Mouse (Mus musculus) E14TG2a.4 (cell line): ENCODE results near the gene Arhgap15.

Experiments
- H3K27me3 ChIP-seq: 2 replicates; pipeline ENCODE4 v1.6.1; 2014; ENCODE audit warnings: low read length, control low read depth; ENCODE audit not compliant: insufficient read depth
- H3K36me3 ChIP-seq: 2 replicates; pipeline ENCODE4 v1.6.1; 2014; ENCODE audit warnings: low read length, control low read depth; ENCODE audit not compliant: insufficient read depth
- H3K4me1 ChIP-seq: replicated peaks from 2 replicates; pipeline ENCODE4 v1.6.1; 2014; ENCODE audit warnings: low read depth, low read length, control low read depth
- H3K4me3 ChIP-seq: replicated peaks from 2 replicates; pipeline ENCODE4 v1.5.1; 2014; ENCODE audit warnings: mild to moderate bottlenecking, low read length
- H3K9me3 ChIP-seq: 2 replicates; pipeline ENCODE4 v1.6.1; 2014; ENCODE audit warnings: low read length, control low read depth
- CTCF ChIP-seq: conservative IDR thresholded peaks from 2 replicates; pipeline ENCODE4 v1.5.1; 2014; ENCODE audit warnings: low read length
- NANOG ChIP-seq: IDR thresholded peaks from 2 replicates; pipeline ENCODE4 v1.6.1; 2014; ENCODE audit warnings: borderline replicate concordance, low read length, mixed read lengths
- POU5F1 ChIP-seq: IDR thresholded peaks from 2 replicates; pipeline ENCODE4 v1.6.1; 2014; ENCODE audit warnings: low read length, borderline replicate concordance

The Arhgap15 gene

GRCm38 (mm10) chr2:44255343-44255742, 506.7 kb downstream of the Arhgap15 start:
- H3K27me3 ChIP-seq: no peaks in the 10 kb centered on the region
- no peak for TF ChIP-seq CTCF
- TF ChIP-seq NANOG: no peak
- no peak for TF ChIP-seq POU5F1
- no peaks in the 10 kb centered on the region for H3K36me3 ChIP-seq
- H3K4me1 ChIP-seq: no peaks in the 10 kb centered on the region
- no peak overlapping the region for H3K4me3 ChIP-seq
- no peaks in the 10 kb centered on the region for H3K9me3 ChIP-seq

GRCm38 (mm10) chr2:44257946-44258345, 509.3 kb downstream of the Arhgap15 start:
- H3K9me3 ChIP-seq: no peaks in the 10 kb centered on the region
- no peak overlapping the region for H3K4me3 ChIP-seq
- H3K4me1 ChIP-seq: no peaks in the 10 kb centered on the region
- TF ChIP-seq NANOG (no peak), POU5F1 (no peak), CTCF (no peak)
- H3K36me3 ChIP-seq: no peaks in the 10 kb centered on the region
- no peaks in the 10 kb centered on the region for H3K27me3 ChIP-seq

GRCm38 (mm10) chr2:44271455-44272346, 523.1 kb downstream of the Arhgap15 start:
- Histone ChIP-seq H3K4me3 (no peak overlapping the region), H3K4me1 (no peaks in the 10 kb centered on the region), H3K36me3 (no peaks in the 10 kb centered on the region), H3K9me3 (no peaks in the 10 kb centered on the region), H3K27me3 (no peaks in the 10 kb centered on the region)
- TF ChIP-seq NANOG (no peak), POU5F1 (no peak), CTCF (no peak)

- Histone ChIP-seq H3K4me3 (no peak overlapping the region), H3K27me3 (no peaks in the 10 kb centered on the region), H3K4me1 (no peaks in the 10 kb centered on the region), H3K9me3 (no peaks in the 10 kb centered on the region), H3K36me3 (no peaks in the 10 kb centered on the region)
- TF ChIP-seq POU5F1 (no peak), NANOG (no peak), CTCF (no peak)
These were observed 524.0 kb downstream of the Arhgap15 start for GRCm38 (mm10) chr2:44272606-44273005.

- TF ChIP-seq CTCF: no peak
- TF ChIP-seq NANOG: no peak
- Histone ChIP-seq H3K36me3 (no peaks in the 10 kb centered on the region), H3K27me3 (no peaks in the 10 kb centered on the region), H3K4me1 (no peaks in the 10 kb centered on the region), H3K4me3 (no peak overlapping the region), H3K9me3 (no peaks in the 10 kb centered on the region)
These were observed 525.8 kb downstream of the Arhgap15 start for GRCm38 (mm10) chr2:44274425-44274824.

- Histone ChIP-seq H3K4me3 (no peak overlapping the region), H3K9me3 (peaks cover 21% of the 10 kb centered on the region), H3K27me3 (no peaks in the 10 kb centered on the region), H3K36me3 (no peaks in the 10 kb centered on the region), H3K4me1 (no peaks in the 10 kb centered on the region)
- TF ChIP-seq POU5F1 (no peak), NANOG (no peak)
These were observed 537.6 kb downstream of the Arhgap15 start for GRCm38 (mm10) chr2:44286181-44286719.

- Histone ChIP-seq H3K4me1 (no peaks in the 10 kb centered on the region), H3K4me3 (no peak overlapping the region), H3K9me3 (no peaks in the 10 kb centered on the region), H3K27me3 (no peaks in the 10 kb centered on the region), H3K36me3 (no peaks in the 10 kb centered on the region)
- TF ChIP-seq CTCF: no peak
- no peak for TF ChIP-seq NANOG
- TF ChIP-seq POU5F1: no peak
These were observed 550.5 kb downstream of the Arhgap15 start for GRCm38 (mm10) chr2:44299156-44299555.

- Histone ChIP-seq H3K4me1 (no peaks in the 10 kb centered on the region), H3K9me3 (no peaks in the 10 kb centered on the region), H3K4me3 (no peak overlapping the region), H3K27me3 (no peaks in the 10 kb centered on the region), H3K36me3 (no peaks in the 10 kb centered on the region)
- TF ChIP-seq NANOG (no peak), POU5F1 (no peak), CTCF (no peak)
These were observed 551.3 kb downstream of the Arhgap15 start for GRCm38 (mm10) chr2:44299909-44300308.

- no peaks in the 10 kb centered on the region for H3K36me3 ChIP-seq
- no peak overlapping the region for H3K4me3 ChIP-seq
- TF ChIP-seq CTCF (no peak), NANOG (no peak), POU5F1 (no peak)
- H3K9me3 ChIP-seq: no peaks in the 10 kb centered on the region
- no peaks in the 10 kb centered on the region for H3K27me3 ChIP-seq
- H3K4me1 ChIP-seq: no peaks in the 10 kb centered on the region
These were observed 551.8 kb downstream of the Arhgap15 start for GRCm38 (mm10) chr2:44300466-44300865.
